Mouse (Mus musculus) intestine, postnatal 0 days (tissue): ENCODE data around the gene Gm45753. TPM values are rescaled to one million over a fixed set of nuclear protein-coding genes. Genes with fewer than 3 reads are reported as not detected.
"Not testable (repeated sequence)": the region's sequence is repeated elsewhere in the genome, so short reads cannot be mapped to it uniquely, and the experiment has no call there.

Experiments
- ATAC-seq: fragments of 200-750 bp; cut with Nextera tagmentation; 2 replicates; pipeline ENCODE4 v1.8.0; 2017; ENCODE audit warnings: mild to moderate bottlenecking, moderate TSS enrichment, moderate library complexity
- H3K27ac ChIP-seq: fragments of 300-500 bp; sonication (generic); 2 replicates; pipeline ENCODE4 v1.5.1; 2014; ENCODE audit warnings: mild to moderate bottlenecking, low read depth, low read length, moderate library complexity
- H3K27me3 ChIP-seq: fragments of 300-500 bp; sonication (generic); replicated peaks from 2 replicates; pipeline ENCODE4 v1.6.1; 2014; ENCODE audit warnings: low read length, mixed read lengths; ENCODE audit not compliant: control insufficient read depth, insufficient read depth
- H3K36me3 ChIP-seq: fragments of 300-500 bp; sonication (generic); 2 replicates; pipeline ENCODE4 v1.6.1; 2014; ENCODE audit warnings: mild to moderate bottlenecking, moderate library complexity; ENCODE audit not compliant: control insufficient read depth, insufficient read depth
- H3K4me1 ChIP-seq: fragments of 300-500 bp; sonication (generic); replicated peaks from 2 replicates; pipeline ENCODE4 v1.6.1; 2014; ENCODE audit warnings: antibody characterized with exemption, low read length, mixed read lengths; ENCODE audit not compliant: control insufficient read depth, insufficient read depth
- H3K4me2 ChIP-seq: fragments of 300-500 bp; sonication (generic); replicated peaks from 2 replicates; pipeline ENCODE4 v1.6.1; 2014; ENCODE audit warnings: low read depth, mild to moderate bottlenecking, moderate library complexity
- H3K4me3 ChIP-seq: fragments of 300-500 bp; sonication (generic); 2 replicates; pipeline ENCODE4 v1.5.1; 2014; ENCODE audit warnings: low read depth, low read length
- H3K9ac ChIP-seq: fragments of 300-500 bp; sonication (generic); 2 replicates; pipeline ENCODE4 v1.6.1; 2014; ENCODE audit warnings: mild to moderate bottlenecking, low read depth, low read length
- H3K9me3 ChIP-seq: fragments of 300-500 bp; sonication (generic); 2 replicates; pipeline ENCODE4 v1.6.1; 2016; ENCODE audit warnings: mixed run types; ENCODE audit not compliant: control insufficient read depth
- CTCF ChIP-seq: sonication (generic); IDR thresholded peaks from 2 replicates; pipeline ENCODE4 v1.5.1; 2016; ENCODE audit warnings: low read depth, mild to moderate bottlenecking, control low read depth, antibody characterized with exemption, moderate library complexity
- WGBS: fragments of 180-500 bp; shearing (Covaris S2); extraction: QIAGEN DNeasy Blood & Tissue Kit; methylation state at CpG from one replicate; pipeline ENCODE4 v1.1.7; 2014; 5-methylcytosine and 5-hydroxymethylcytosine counted together
- polyA plus RNA-seq: library from polyadenylated mRNA; unstranded; fragments of >200 nt; fragmentation: Nextera tagmentation; extraction: Ambion mirVana; gene quantifications from 2 replicates; pipeline ENCODE4 v1.2.1, GENCODE M21; 2015

Gm45753 gene
- polyA plus RNA-seq, 1 experiment from 2014 or later, result not detected

GRCm38 (mm10) chr8:45332685-45333409 lies 24.6 kb upstream of the Gm45753 start, which contains the start of gene Cyp4v3:
Gene Cyp4v3 (minus strand): TSS chr8:45333216.
- H3K9me3 ChIP-seq, result no peaks in the 10 kb centered on the region

GRCm38 (mm10) chr8:45330856-45331255 lies 22.6 kb upstream of the Gm45753 start:
- peaks cover 3% of the 10 kb centered on the region; the same call in 1 of the 2 replicates for H3K4me1 ChIP-seq
- no peak for TF ChIP-seq CTCF
- H3K9ac ChIP-seq, result no peak overlapping the region
- H3K36me3 ChIP-seq, result no peaks in the 10 kb centered on the region
- WGBS, result 69% methylated on average over 3 of the region's 3 CpGs
- H3K4me2 ChIP-seq, result no peak overlapping the region
- H3K27me3 ChIP-seq, result no peaks in the 10 kb centered on the region
- H3K4me3 ChIP-seq, result no peak overlapping the region
- H3K9me3 ChIP-seq, result no peaks in the 10 kb centered on the region
- H3K27ac ChIP-seq, result no peak overlapping the region
- no peak for ATAC-seq

More at GRCm38 (mm10) chr8:45332685-45333409, 24.6 kb upstream of the Gm45753 start, which contains the start of gene Cyp4v3:
- ATAC-seq, result peak; percentile 85
- 1% methylated on average over 44 of the region's 44 CpGs for WGBS
- TF ChIP-seq CTCF, result no peak
- Histone ChIP-seq H3K9ac (peak within 1 kb of the TSS; percentile 53), H3K27ac (no peak within 1 kb of the TSS), H3K4me1 (peaks cover 3% of the 10 kb centered on the region; the same call in 1 of the 2 replicates), H3K27me3 (no peaks in the 10 kb centered on the region), H3K4me2 (peak within 1 kb of the TSS; percentile 98), H3K4me3 (peak within 1 kb of the TSS; percentile 69), H3K36me3 (no peaks in the 10 kb centered on the region)

DNA sequence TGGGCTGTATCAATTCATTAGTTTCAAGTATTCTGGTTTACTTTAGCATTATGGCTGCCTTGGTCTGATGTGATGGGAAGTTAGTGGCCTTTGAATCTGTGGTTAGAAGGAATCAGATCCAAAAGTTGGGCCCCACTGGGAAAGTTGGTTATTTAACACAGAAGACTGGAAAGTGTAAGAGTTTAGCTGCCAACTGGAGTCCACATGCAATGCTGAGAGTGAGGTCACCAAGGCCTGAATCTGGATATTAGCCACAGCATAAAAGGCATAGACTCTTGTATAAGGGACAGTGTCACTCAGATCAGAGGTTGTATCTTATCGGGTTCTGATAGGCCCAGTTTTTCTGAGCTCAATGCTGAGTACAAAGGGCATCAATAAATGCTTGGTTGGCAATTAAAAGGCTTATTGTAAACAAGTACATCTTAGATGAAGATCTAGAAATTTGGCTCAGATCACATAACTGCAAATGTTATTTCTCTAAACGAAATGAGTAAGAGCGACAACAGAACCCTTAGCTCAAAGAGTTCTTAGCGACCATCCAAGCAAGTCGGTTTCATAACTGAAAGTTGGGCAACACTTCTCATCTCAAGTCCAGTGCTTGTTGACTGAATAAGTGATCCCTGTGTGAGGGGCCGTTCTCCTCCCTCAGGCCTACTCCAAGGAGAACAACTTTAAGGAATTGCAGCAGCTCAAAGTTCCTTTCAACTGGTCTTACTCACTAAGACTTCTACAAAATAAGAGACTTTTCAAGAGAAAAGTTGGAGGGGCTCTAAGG lies 21.1 kb upstream of the Gm45753 start:
- H3K27ac ChIP-seq, result no peak overlapping the region
- ATAC-seq, result no peak
- peaks cover 3% of the 10 kb centered on the region; the same call in 1 of the 2 replicates for H3K4me1 ChIP-seq
- TF ChIP-seq CTCF, result no peak
- no peaks in the 10 kb centered on the region for H3K9me3 ChIP-seq
- no peaks in the 10 kb centered on the region for H3K27me3 ChIP-seq
- WGBS, result 84% methylated on average over 6 of the region's 6 CpGs
- no peak overlapping the region for H3K4me2 ChIP-seq
- no peak overlapping the region for H3K4me3 ChIP-seq
- no peaks in the 10 kb centered on the region for H3K36me3 ChIP-seq
- H3K9ac ChIP-seq, result no peak overlapping the region

DNA sequence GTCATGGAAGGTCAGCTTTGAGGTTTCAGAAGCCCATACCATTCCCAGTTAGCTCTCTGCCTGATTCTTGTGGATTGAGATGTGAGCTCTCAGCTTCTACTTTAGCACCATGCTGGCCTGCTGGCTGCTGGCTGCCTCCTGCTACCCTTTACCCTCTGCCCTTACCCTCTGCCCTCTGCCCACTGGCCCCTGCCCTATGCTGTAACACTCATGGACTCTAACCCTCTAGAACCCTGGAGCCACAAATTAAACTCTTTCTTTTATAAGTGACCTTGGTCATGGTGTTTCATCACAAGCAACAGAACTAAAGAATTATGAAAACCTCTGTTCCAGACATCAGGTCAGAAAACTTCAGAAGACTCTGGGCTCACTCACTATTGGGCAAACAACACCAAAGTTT lies 18.8 kb upstream of the Gm45753 start:
- not testable (repeated sequence) for H3K9me3 ChIP-seq

GRCm38 (mm10) chr8:45324151-45324550 lies 15.9 kb upstream of the Gm45753 start:
- Histone ChIP-seq H3K4me2 (no peak overlapping the region), H3K27me3 (0 out of 2 replicates have a peak, but pooled peaks cover 5% of the 10 kb centered on the region), H3K4me1 (no peaks in the 10 kb centered on the region), H3K9ac (no peak overlapping the region), H3K27ac (no peak overlapping the region), H3K9me3 (no peaks in the 10 kb centered on the region), H3K36me3 (no peaks in the 10 kb centered on the region), H3K4me3 (no peak overlapping the region)
- 56% methylated on average over 4 of the region's 4 CpGs for WGBS
- ATAC-seq, result no peak
- no peak for TF ChIP-seq CTCF

More for the DNA sequence above, 18.8 kb upstream of the Gm45753 start:
- not testable (repeated sequence) for H3K4me3 ChIP-seq, H3K36me3 ChIP-seq, H3K27ac ChIP-seq, H3K4me2 ChIP-seq, H3K9ac ChIP-seq, ATAC-seq, H3K27me3 ChIP-seq, H3K4me1 ChIP-seq

- WGBS, result 49% methylated on average over 2 of the region's 2 CpGs
- 0 out of 2 replicates have a peak, but pooled peaks cover 5% of the 10 kb centered on the region for H3K27me3 ChIP-seq
Measured at GRCm38 (mm10) chr8:45321365-45321764, 13.1 kb upstream of the Gm45753 start.

More at GRCm38 (mm10) chr8:45321365-45321764, 13.1 kb upstream of the Gm45753 start:
- 0 out of 2 replicates have a peak, but pooled peaks have one; percentile 38 for ATAC-seq
- Histone ChIP-seq H3K4me2 (no peak overlapping the region), H3K4me3 (no peak overlapping the region), H3K9me3 (no peaks in the 10 kb centered on the region), H3K4me1 (no peaks in the 10 kb centered on the region), H3K27ac (no peak overlapping the region), H3K9ac (no peak overlapping the region), H3K36me3 (no peaks in the 10 kb centered on the region)
- no peak for TF ChIP-seq CTCF
